Mouse (Mus musculus): ENCODE results near the gene Hmx3. TPM values are rescaled to one million over a fixed set of nuclear protein-coding genes. Genes with fewer than 3 reads are reported as not detected.

Gene Hmx3
- polyA plus RNA-seq (2016; fragmentation: Nextera tagmentation; extraction: Ambion mirVana) = 0.61 and 0.93 TPM in 2 replicates

- Histone ChIP-seq H3K4me1 (replicated peaks) (peaks cover 34% of the 10 kb centered on the region), H3K9me3 (no peaks in the 10 kb centered on the region), H3K4me3 (peak within 1 kb of the TSS; percentile 59), H3K27ac (peak within 1 kb of the TSS; percentile 75), H3K27me3 (ENCODE audit: insufficient read depth, poor library complexity, severe bottlenecking) (peaks cover 100% of the 10 kb centered on the region), H3K36me3 (no peaks in the 10 kb centered on the region)
- peak; percentile 76 for DNase-seq (ENCODE audit: low spot score)
- WGBS = under 1% methylated on average over 57 of the region's 65 CpGs
Observed at GRCm38 (mm10) chr7:131542115-131542871, at the start of gene Hmx3. Hmx3 (plus strand) TSS chr7:131542867.

GRCm38 (mm10) chr7:131503739-131504138, 38.9 kb upstream of the Hmx3 start:
- Histone ChIP-seq H3K27ac (no peak overlapping the region), H3K4me1 (replicated peaks) (no peaks in the 10 kb centered on the region), H3K9me3 (no peaks in the 10 kb centered on the region), H3K27me3 (ENCODE audit: insufficient read depth, poor library complexity, severe bottlenecking) (peaks cover 4% of the 10 kb centered on the region), H3K4me3 (no peak overlapping the region), H3K36me3 (no peaks in the 10 kb centered on the region)
- DNase-seq (ENCODE audit: low spot score) = no peak
- WGBS = 82% methylated on average over 2 of the region's 2 CpGs

GRCm38 (mm10) chr7:131539979-131540378, 2.7 kb upstream of the Hmx3 start:
- Histone ChIP-seq H3K4me3 (no peak overlapping the region; the same call in 1 of the 2 replicates), H3K4me1 (replicated peaks) (peaks cover 34% of the 10 kb centered on the region), H3K27me3 (ENCODE audit: insufficient read depth, poor library complexity, severe bottlenecking) (peaks cover 90% of the 10 kb centered on the region), H3K9me3 (no peaks in the 10 kb centered on the region), H3K27ac (no peak overlapping the region), H3K36me3 (no peaks in the 10 kb centered on the region)
- peak; percentile 88 for DNase-seq (ENCODE audit: low spot score)
- under 1% methylated on average over 7 of the region's 7 CpGs for WGBS

- Histone ChIP-seq H3K4me1 (replicated peaks) (peaks cover 34% of the 10 kb centered on the region), H3K9me3 (no peaks in the 10 kb centered on the region), H3K36me3 (no peaks in the 10 kb centered on the region), H3K27me3 (ENCODE audit: insufficient read depth, poor library complexity, severe bottlenecking) (peaks cover 100% of the 10 kb centered on the region), H3K27ac (no peak overlapping the region), H3K4me3 (peak overlapping the region; percentile 59)
- WGBS = under 1% methylated on average over 41 of the region's 41 CpGs
- no peak for DNase-seq (ENCODE audit: low spot score)
Observed at GRCm38 (mm10) chr7:131541184-131542114, 1.2 kb upstream of the Hmx3 start.

GRCm38 (mm10) chr7:131542872-131543622, 380 bp downstream of the Hmx3 start:
- Histone ChIP-seq H3K4me3 (peak overlapping the region; percentile 59), H3K27me3 (ENCODE audit: insufficient read depth, poor library complexity, severe bottlenecking) (peaks cover 100% of the 10 kb centered on the region), H3K36me3 (no peaks in the 10 kb centered on the region), H3K27ac (peak overlapping the region; percentile 75), H3K4me1 (replicated peaks) (peaks cover 34% of the 10 kb centered on the region), H3K9me3 (no peaks in the 10 kb centered on the region)
- WGBS = under 1% methylated on average over 68 of the region's 71 CpGs
- DNase-seq (ENCODE audit: low spot score) = peak; percentile 58

- under 1% methylated on average over 75 of the region's 75 CpGs for WGBS
- peak; percentile 69 for DNase-seq (ENCODE audit: low spot score)
- Histone ChIP-seq H3K9me3 (no peaks in the 10 kb centered on the region), H3K36me3 (no peaks in the 10 kb centered on the region), H3K4me1 (replicated peaks) (peaks cover 34% of the 10 kb centered on the region), H3K27me3 (ENCODE audit: insufficient read depth, poor library complexity, severe bottlenecking) (peaks cover 100% of the 10 kb centered on the region), H3K27ac (peak overlapping the region; percentile 75), H3K4me3 (peak overlapping the region; percentile 59)
Observed at GRCm38 (mm10) chr7:131543623-131544481, 1.2 kb downstream of the Hmx3 start.

GRCm38 (mm10) chr7:131544871-131545270, 2.2 kb downstream of the Hmx3 start:
- no peak for DNase-seq (ENCODE audit: low spot score)
- H3K36me3 ChIP-seq = no peaks in the 10 kb centered on the region

GRCm38 (mm10) chr7:131545701-131546385, 3.2 kb downstream of the Hmx3 start:
- Histone ChIP-seq H3K36me3 (no peaks in the 10 kb centered on the region), H3K9me3 (no peaks in the 10 kb centered on the region), H3K4me1 (replicated peaks) (peaks cover 34% of the 10 kb centered on the region), H3K27ac (no peak overlapping the region), H3K4me3 (no peak overlapping the region), H3K27me3 (ENCODE audit: insufficient read depth, poor library complexity, severe bottlenecking) (peaks cover 100% of the 10 kb centered on the region)
- DNase-seq (ENCODE audit: low spot score) = peak; percentile 22
- under 1% methylated on average over 13 of the region's 13 CpGs for WGBS

More at GRCm38 (mm10) chr7:131544871-131545270, 2.2 kb downstream of the Hmx3 start:
- peaks cover 34% of the 10 kb centered on the region for H3K4me1 ChIP-seq (replicated peaks)
- peaks cover 100% of the 10 kb centered on the region for H3K27me3 ChIP-seq (ENCODE audit: insufficient read depth, poor library complexity, severe bottlenecking)
- 1% methylated on average over 5 of the region's 5 CpGs for WGBS
- 0 out of 2 replicates have a peak overlapping the region, but pooled peaks have one; percentile 59 for H3K4me3 ChIP-seq
- no peak overlapping the region for H3K27ac ChIP-seq
- no peaks in the 10 kb centered on the region for H3K9me3 ChIP-seq

- H3K36me3 ChIP-seq = no peaks in the 10 kb centered on the region
- WGBS = 4% methylated on average over 2 of the region's 2 CpGs
- H3K27me3 ChIP-seq (ENCODE audit: insufficient read depth, poor library complexity, severe bottlenecking) = peaks cover 100% of the 10 kb centered on the region
- peaks cover 32% of the 10 kb centered on the region for H3K4me1 ChIP-seq (replicated peaks)
- H3K9me3 ChIP-seq = no peaks in the 10 kb centered on the region
- DNase-seq (ENCODE audit: low spot score) = peak; percentile 37
- no peak overlapping the region for H3K4me3 ChIP-seq
- no peak overlapping the region for H3K27ac ChIP-seq
Observed at GRCm38 (mm10) chr7:131546423-131546822, 3.8 kb downstream of the Hmx3 start.

GRCm38 (mm10) chr7:131547481-131547880, 4.8 kb downstream of the Hmx3 start:
- 2% methylated on average over 5 of the region's 5 CpGs for WGBS
- Histone ChIP-seq H3K4me3 (no peak overlapping the region), H3K4me1 (replicated peaks) (peaks cover 25% of the 10 kb centered on the region), H3K36me3 (no peaks in the 10 kb centered on the region), H3K27me3 (ENCODE audit: insufficient read depth, poor library complexity, severe bottlenecking) (peaks cover 100% of the 10 kb centered on the region), H3K9me3 (no peaks in the 10 kb centered on the region), H3K27ac (no peak overlapping the region)
- DNase-seq (ENCODE audit: low spot score) = peak; percentile 24

GRCm38 (mm10) chr7:131548473-131548872, 5.8 kb downstream of the Hmx3 start, which contains the start of gene Hmx2:
Hmx2 (plus strand) TSS chr7:131548773.
- Histone ChIP-seq H3K27me3 (ENCODE audit: insufficient read depth, poor library complexity, severe bottlenecking) (peaks cover 100% of the 10 kb centered on the region), H3K27ac (no peak within 1 kb of the TSS), H3K36me3 (no peaks in the 10 kb centered on the region), H3K4me1 (replicated peaks) (peaks cover 23% of the 10 kb centered on the region), H3K4me3 (no peak within 1 kb of the TSS), H3K9me3 (no peaks in the 10 kb centered on the region)
- DNase-seq (ENCODE audit: low spot score) = no peak
- WGBS = 3% methylated on average over 3 of the region's 3 CpGs

Measured in hindbrain, embryonic 10.5 days (tissue).